ENCODE assay signal across 8 mouse cellular contexts in the genomic region with DNA sequence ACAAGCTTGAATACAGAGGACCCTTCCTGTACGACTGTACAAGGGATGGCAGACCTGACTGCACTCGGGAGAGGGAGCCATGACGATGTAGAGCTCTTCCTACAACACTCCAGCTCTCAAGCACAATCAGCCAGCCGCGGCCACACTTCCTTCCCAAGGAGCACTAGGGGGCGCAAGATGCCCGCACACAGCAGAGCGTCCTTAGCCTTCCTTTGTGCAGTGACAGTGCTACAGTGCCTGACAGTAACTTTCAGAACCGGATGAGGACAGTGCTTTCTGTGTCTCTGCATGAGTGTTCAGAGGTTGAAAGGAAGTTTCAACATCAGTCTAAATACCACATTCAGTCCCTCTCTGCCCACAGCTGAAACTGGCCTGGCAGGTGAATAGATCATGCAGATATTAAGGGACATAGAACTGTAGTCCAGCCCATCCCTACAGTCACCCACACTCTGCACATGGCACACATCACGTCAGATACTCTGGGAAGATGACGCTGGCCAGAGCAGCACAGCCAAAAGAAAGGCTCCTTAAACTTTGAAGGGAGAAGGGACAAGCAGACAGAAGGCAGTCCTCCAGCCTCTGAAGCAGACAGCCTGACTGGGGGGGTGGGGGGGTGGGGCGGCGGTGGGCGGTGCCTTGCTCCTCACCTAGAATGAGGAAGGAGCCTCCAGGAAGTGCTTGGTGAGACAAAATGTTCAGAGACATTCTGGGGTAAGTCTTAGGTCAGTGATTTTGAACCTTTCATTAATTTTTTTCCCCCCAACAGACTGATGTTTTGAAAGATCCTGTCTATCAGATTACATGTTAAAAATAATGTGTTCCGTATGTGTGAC. TPM values are rescaled to one million over a fixed set of nuclear protein-coding genes. Genes with fewer than 3 reads are reported as not detected.
DNase-seq lines count a peak whose midpoint lies in the region; ATAC-seq and TF ChIP-seq lines count a peak whose summit lies in the region.

No protein-coding gene starts in this region.

- no peak overlapping the region for H3K27ac ChIP-seq in hindbrain, postnatal 0 days

- no peak overlapping the region for H3K4me2 ChIP-seq in hindbrain, postnatal 0 days (ENCODE audit: low read depth, low read length)

- no peaks in the 10 kb centered on the region for H3K4me1 ChIP-seq in hindbrain, postnatal 0 days (ENCODE audit: insufficient read depth, low read length)

- peaks cover 6% of the 10 kb centered on the region; the same call in 1 of the 2 replicates for H3K36me3 ChIP-seq in hindbrain, postnatal 0 days (ENCODE audit: insufficient read depth, low read length)

- TF ChIP-seq CTCF in hindbrain, postnatal 0 days (IDR thresholded peaks at IDR 0.05; ENCODE audit: low read depth) = peak; percentile 96

- H3K9ac ChIP-seq in hindbrain, postnatal 0 days (replicated peaks; ENCODE audit: low read length) = no peak overlapping the region

- no peaks in the 10 kb centered on the region for H3K27me3 ChIP-seq in hindbrain, postnatal 0 days (ENCODE audit: insufficient read depth, low read length)

- peak; percentile 90 for ATAC-seq in hindbrain, postnatal 0 days

- no peak overlapping the region for H3K4me3 ChIP-seq in hindbrain, postnatal 0 days (ENCODE audit: low read length)

- no peaks in the 10 kb centered on the region for H3K9me3 ChIP-seq in hindbrain, postnatal 0 days (ENCODE audit: low read length)

- peak; percentile 93 for DNase-seq in NIH3T3 (ENCODE audit: low read depth)
- peak; percentile 87 for DNase-seq in cerebellum, postnatal 10 days
- DNase-seq in frontal cortex, postnatal 36 days (ENCODE audit: low spot score in 2 of 2) = peak; percentile 78 to 86
- DNase-seq in hindbrain, postnatal 0 days (ENCODE audit: low spot score) = peak; percentile 89
- DNase-seq in left cerebral cortex, adult 18-20 months (ENCODE audit: low spot score in 2 of 2) = peak; percentile 78 to 83
- DNase-seq in lung, postnatal 4 days = peak; percentile 85 to 90
- DNase-seq in retina, postnatal 1 day = peak; percentile 83
- peak; percentile 82 to 84 for DNase-seq in thymus, postnatal 36 days

- WGBS in hindbrain, postnatal 0 days = 41% methylated on average over 15 of the region's 15 CpGs

RNA-seq across cellular contexts. Expression of a gene that starts 42.6 kb away (rescaled TPM):
- total RNA-seq in hindbrain, postnatal 0 days (2014; rRNA removed) = 1.4 TPM in 1 of 2 replicates, not detected in the other
- 1.8 and 2.0 TPM in 2 replicates for polyA plus RNA-seq in hindbrain, postnatal 0 days (2015; fragmentation: Nextera tagmentation; extraction: Ambion mirVana)
- total RNA-seq in left cerebral cortex, adult 18-20 months (2021) = not detected

RNA-seq across cellular contexts. Expression of a gene that starts 57.0 kb away (rescaled TPM):
- 6.5 and 9.4 TPM in 2 replicates for total RNA-seq in hindbrain, postnatal 0 days (2014; rRNA removed)
- 1.3 and 1.7 TPM in 2 replicates for polyA plus RNA-seq in hindbrain, postnatal 0 days (2015; fragmentation: Nextera tagmentation; extraction: Ambion mirVana)
- 1 to 10 TPM; 2.3 to 2.5 TPM for total RNA-seq in left cerebral cortex, adult 18-20 months (2021)
